Mouse (Mus musculus): ENCODE results near the gene Gm10961. TPM values are rescaled to one million over a fixed set of nuclear protein-coding genes. Genes with fewer than 3 reads are reported as not detected.
A peak's percentile ranks its signal among the peaks of the same experiment; 100 is the strongest.

The Gm10961 gene
- polyA plus RNA-seq, 1 experiment: not detected

- Histone ChIP-seq H3K4me3 (replicated peaks; ENCODE audit: extremely low read depth, low read depth, low read length) (no peak overlapping the region), H3K4me1 (ENCODE audit: control insufficient read depth, insufficient read depth, low read length) (peaks cover 4% of the 10 kb centered on the region; the same call in 1 of the 2 replicates)
- TF ChIP-seq CTCF (IDR thresholded peaks at IDR 0.05; ENCODE audit: insufficient read depth, low read length) (no peak), POLR2A (IDR thresholded peaks at IDR 0.05; ENCODE audit: borderline replicate concordance, extremely low read depth, low read depth, low read length) (no peak)
- WGBS: 2% methylated on average over 50 of the region's 50 CpGs
- DNase-seq: peak; percentile 16
These were observed 35.7 kb upstream of the Gm10961 start for GRCm38 (mm10) chr3:107595264-107595937.

- WGBS: 5% methylated on average over 34 of the region's 34 CpGs
- no peak for TF ChIP-seq POLR2A (IDR thresholded peaks at IDR 0.05; ENCODE audit: borderline replicate concordance, extremely low read depth, low read depth, low read length)
- no peak for TF ChIP-seq CTCF (IDR thresholded peaks at IDR 0.05; ENCODE audit: insufficient read depth, low read length)
- Histone ChIP-seq H3K4me3 (replicated peaks; ENCODE audit: extremely low read depth, low read depth, low read length) (no peak overlapping the region), H3K4me1 (ENCODE audit: control insufficient read depth, insufficient read depth, low read length) (peaks cover 4% of the 10 kb centered on the region; the same call in 1 of the 2 replicates)
- no peak for DNase-seq
These were observed 35.1 kb upstream of the Gm10961 start for GRCm38 (mm10) chr3:107595938-107596461.

- H3K4me3 ChIP-seq (replicated peaks; ENCODE audit: extremely low read depth, low read depth, low read length): no peak overlapping the region
These were observed 34.6 kb upstream of the Gm10961 start for GRCm38 (mm10) chr3:107596559-107596958.

GRCm38 (mm10) chr3:107597134-107597533, 34.0 kb upstream of the Gm10961 start:
- no peak for TF ChIP-seq POLR2A (IDR thresholded peaks at IDR 0.05; ENCODE audit: borderline replicate concordance, extremely low read depth, low read depth, low read length)
- no peak for TF ChIP-seq CTCF (IDR thresholded peaks at IDR 0.05; ENCODE audit: insufficient read depth, low read length)
- 5% methylated on average over 24 of the region's 24 CpGs for WGBS
- no peak overlapping the region for H3K4me3 ChIP-seq (replicated peaks; ENCODE audit: extremely low read depth, low read depth, low read length)
- DNase-seq: no peak
- H3K4me1 ChIP-seq (ENCODE audit: control insufficient read depth, insufficient read depth, low read length): peaks cover 4% of the 10 kb centered on the region; the same call in 1 of the 2 replicates

More at GRCm38 (mm10) chr3:107596559-107596958, 34.6 kb upstream of the Gm10961 start:
- peak; percentile 30 for DNase-seq
- TF ChIP-seq POLR2A (IDR thresholded peaks at IDR 0.05; ENCODE audit: borderline replicate concordance, extremely low read depth, low read depth, low read length) (no peak), CTCF (IDR thresholded peaks at IDR 0.05; ENCODE audit: insufficient read depth, low read length) (no peak)
- WGBS: 3% methylated on average over 26 of the region's 26 CpGs
- H3K4me1 ChIP-seq (ENCODE audit: control insufficient read depth, insufficient read depth, low read length): peaks cover 4% of the 10 kb centered on the region; the same call in 1 of the 2 replicates

- TF ChIP-seq CTCF (IDR thresholded peaks at IDR 0.05; ENCODE audit: insufficient read depth, low read length) (no peak), POLR2A (IDR thresholded peaks at IDR 0.05; ENCODE audit: borderline replicate concordance, extremely low read depth, low read depth, low read length) (no peak)
- peaks cover 4% of the 10 kb centered on the region; the same call in 1 of the 2 replicates for H3K4me1 ChIP-seq (ENCODE audit: control insufficient read depth, insufficient read depth, low read length)
- DNase-seq: no peak
- 21% methylated on average over 22 of the region's 22 CpGs for WGBS
- no peak overlapping the region for H3K4me3 ChIP-seq (replicated peaks; ENCODE audit: extremely low read depth, low read depth, low read length)
These were observed 33.3 kb upstream of the Gm10961 start for GRCm38 (mm10) chr3:107597586-107598389.

DNA sequence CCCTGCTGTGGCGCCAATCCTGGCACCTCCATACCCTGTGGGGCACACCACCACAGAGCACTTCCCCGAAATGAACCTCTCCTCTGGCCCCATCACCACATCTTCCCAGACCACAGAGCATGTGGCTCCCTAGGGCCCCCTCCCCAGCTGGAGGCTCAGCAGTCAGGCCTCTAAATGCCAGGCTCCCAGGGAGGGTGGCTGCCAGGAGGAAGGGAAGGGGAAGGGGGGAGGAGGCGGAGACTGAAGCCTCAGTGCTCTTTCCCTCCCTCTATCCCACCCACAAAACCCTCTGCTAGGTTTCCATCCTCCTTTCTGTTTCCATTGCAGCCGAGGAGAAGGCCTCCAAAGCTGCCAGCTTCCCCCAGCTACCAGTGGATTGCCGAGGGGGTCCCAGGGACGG, 31.0 kb upstream of the Gm10961 start:
- Histone ChIP-seq H3K4me1 (ENCODE audit: control insufficient read depth, insufficient read depth, low read length) (peaks cover 4% of the 10 kb centered on the region; the same call in 1 of the 2 replicates), H3K4me3 (replicated peaks; ENCODE audit: extremely low read depth, low read depth, low read length) (no peak overlapping the region)
- TF ChIP-seq POLR2A (IDR thresholded peaks at IDR 0.05; ENCODE audit: borderline replicate concordance, extremely low read depth, low read depth, low read length) (no peak), CTCF (IDR thresholded peaks at IDR 0.05; ENCODE audit: insufficient read depth, low read length) (no peak)
- WGBS: 43% methylated on average over 6 of the region's 6 CpGs
- no peak for DNase-seq

DNA sequence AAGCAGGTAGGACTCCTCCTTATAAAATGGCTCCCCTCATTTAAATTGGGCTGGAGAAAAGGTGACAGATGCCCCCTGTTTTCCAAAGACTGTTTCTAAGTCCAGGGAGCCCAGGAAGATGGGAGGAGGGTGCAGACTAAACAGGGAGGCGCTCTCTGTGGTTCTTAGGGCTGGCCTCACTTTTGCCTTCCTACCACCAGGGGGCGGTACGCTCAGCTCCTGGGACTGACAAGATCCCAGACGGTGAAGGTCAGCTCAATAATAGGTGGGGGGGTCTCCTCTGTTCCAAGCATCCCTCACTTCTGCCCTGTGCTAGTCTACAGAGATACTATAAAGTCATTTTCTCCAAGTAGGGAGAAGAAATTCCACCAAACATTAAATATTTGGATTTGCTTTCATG, 25.8 kb upstream of the Gm10961 start:
- Histone ChIP-seq H3K4me1 (ENCODE audit: control insufficient read depth, insufficient read depth, low read length) (no peaks in the 10 kb centered on the region), H3K4me3 (replicated peaks; ENCODE audit: extremely low read depth, low read depth, low read length) (no peak overlapping the region)
- DNase-seq: peak; percentile 51
- 5% methylated on average over 4 of the region's 4 CpGs for WGBS
- TF ChIP-seq CTCF (IDR thresholded peaks at IDR 0.05; ENCODE audit: insufficient read depth, low read length) (peak; percentile 86), POLR2A (IDR thresholded peaks at IDR 0.05; ENCODE audit: borderline replicate concordance, extremely low read depth, low read depth, low read length) (no peak)

GRCm38 (mm10) chr3:107607221-107607620, 23.9 kb upstream of the Gm10961 start:
- H3K4me1 ChIP-seq (ENCODE audit: control insufficient read depth, insufficient read depth, low read length): no peaks in the 10 kb centered on the region
- TF ChIP-seq CTCF (IDR thresholded peaks at IDR 0.05; ENCODE audit: insufficient read depth, low read length) (no peak), POLR2A (IDR thresholded peaks at IDR 0.05; ENCODE audit: borderline replicate concordance, extremely low read depth, low read depth, low read length) (no peak)
- no peak for DNase-seq
- 71% methylated on average over 8 of the region's 8 CpGs for WGBS
- H3K4me3 ChIP-seq (replicated peaks; ENCODE audit: extremely low read depth, low read depth, low read length): no peak overlapping the region

- no peaks in the 10 kb centered on the region for H3K4me1 ChIP-seq (ENCODE audit: control insufficient read depth, insufficient read depth, low read length)
- 44% methylated on average over 4 of the region's 4 CpGs for WGBS
- DNase-seq: no peak
- no peak overlapping the region for H3K4me3 ChIP-seq (replicated peaks; ENCODE audit: extremely low read depth, low read depth, low read length)
- TF ChIP-seq POLR2A (IDR thresholded peaks at IDR 0.05; ENCODE audit: borderline replicate concordance, extremely low read depth, low read depth, low read length) (no peak), CTCF (IDR thresholded peaks at IDR 0.05; ENCODE audit: insufficient read depth, low read length) (no peak)
These were observed 22.3 kb upstream of the Gm10961 start for GRCm38 (mm10) chr3:107608808-107609207.

Measured in lung, adult 2 months (tissue).